Mouse (Mus musculus) retina, embryonic 14.5 days (tissue): ENCODE data around the gene Borcs8.

Source experiments
- DNase-seq: peaks from one replicate; pipeline ENCODE4 v3.0.0-alpha.2; 2015; ENCODE audit warnings: low spot score

The Borcs8 gene

DNA sequence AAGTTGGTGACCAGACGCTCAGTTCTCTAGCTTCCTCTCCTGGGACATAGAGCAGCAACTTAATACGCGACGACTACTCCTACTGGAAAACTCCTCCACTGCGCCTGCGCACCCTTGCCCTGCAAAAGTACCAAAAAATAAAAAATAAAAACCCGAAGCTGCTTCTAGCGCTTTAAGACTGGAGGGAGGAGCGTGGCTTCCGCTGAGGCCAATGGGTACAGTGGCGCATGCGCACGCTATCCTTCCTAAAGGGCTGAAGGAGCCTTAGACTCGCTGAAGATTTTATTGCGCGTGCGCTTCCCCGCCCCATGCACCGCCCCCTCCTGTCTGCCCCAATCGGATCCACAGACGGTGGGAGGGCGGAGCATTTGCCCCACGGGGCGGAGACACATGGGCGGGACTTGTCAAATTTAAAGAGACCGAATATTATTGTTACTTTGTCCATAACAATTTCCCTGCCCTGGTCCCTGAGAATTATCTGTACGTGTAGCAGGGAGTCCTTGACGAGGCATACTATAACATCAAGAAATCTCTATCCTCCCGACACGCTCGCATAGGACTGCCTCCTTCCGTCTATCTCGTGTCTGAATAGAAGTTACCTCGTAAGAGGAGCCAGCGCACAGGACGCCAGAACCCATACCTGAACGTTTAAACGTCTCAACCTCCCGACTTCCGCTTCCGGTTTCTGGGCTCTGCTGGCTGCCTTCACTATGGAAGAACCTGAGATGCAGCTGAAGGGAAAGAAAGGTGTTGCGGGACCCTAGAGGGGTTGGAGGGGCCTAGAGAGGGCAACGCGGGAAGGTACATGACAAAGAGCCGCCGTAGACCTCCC, at the start of gene Borcs8, which contains the start of the genes Rfxank and Mef2b:
Gene Borcs8 (plus strand): TSS at position 474 of the 832 bp plus-strand sequence.
Gene Rfxank (minus strand): TSS at position 129 of the 832 bp plus-strand sequence.
Gene Mef2b (plus strand): TSS at position 686 of the 832 bp plus-strand sequence.
- peak; percentile 100 for DNase-seq

DNA sequence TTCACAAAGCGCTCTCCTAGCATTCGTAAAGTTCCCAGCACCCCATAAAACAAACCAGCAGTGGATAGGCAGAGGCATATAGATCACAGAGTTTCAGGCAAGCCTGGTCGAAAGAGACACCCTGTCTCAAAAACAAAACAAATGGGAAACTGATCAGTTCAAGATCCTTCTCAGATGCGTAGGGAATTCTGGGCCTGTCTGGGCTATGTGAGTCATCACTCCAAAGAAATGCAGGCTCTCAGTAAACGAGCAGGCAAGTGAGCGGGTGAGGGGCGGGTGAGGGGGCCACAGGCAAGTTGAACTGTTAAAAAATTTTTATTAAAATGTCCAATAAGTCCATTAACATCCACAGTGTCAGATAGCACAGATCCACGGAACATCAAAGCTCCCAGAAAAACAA, 46.5 kb upstream of the Borcs8 start:
- no peak for DNase-seq

GRCm38 (mm10) chr8:70099276-70099675, 40.0 kb upstream of the Borcs8 start:
- no peak for DNase-seq

GRCm38 (mm10) chr8:70100241-70100640, 39.1 kb upstream of the Borcs8 start:
- no peak for DNase-seq

GRCm38 (mm10) chr8:70104506-70104905, 34.8 kb upstream of the Borcs8 start:
- DNase-seq: peak; percentile 37

DNA sequence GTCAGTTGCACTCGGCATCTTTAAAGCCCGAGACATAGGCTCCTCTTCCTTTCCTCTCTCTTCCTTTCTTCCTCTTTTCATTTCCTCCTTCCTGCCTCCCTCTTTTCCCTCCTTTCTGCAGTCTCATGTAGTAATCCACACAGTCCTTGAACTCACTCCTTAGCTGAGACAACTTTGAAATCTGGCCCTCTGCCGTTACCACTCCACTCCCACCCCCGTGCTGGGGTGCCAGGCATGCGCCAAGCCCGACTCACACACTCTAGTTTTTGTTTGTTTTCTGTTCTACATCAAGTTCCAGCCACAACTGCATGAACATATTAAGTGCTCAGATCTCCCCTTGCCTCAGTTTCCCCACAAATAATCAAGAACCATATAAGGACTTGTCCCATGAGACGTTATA, 34.4 kb upstream of the Borcs8 start:
- DNase-seq: no peak

DNA sequence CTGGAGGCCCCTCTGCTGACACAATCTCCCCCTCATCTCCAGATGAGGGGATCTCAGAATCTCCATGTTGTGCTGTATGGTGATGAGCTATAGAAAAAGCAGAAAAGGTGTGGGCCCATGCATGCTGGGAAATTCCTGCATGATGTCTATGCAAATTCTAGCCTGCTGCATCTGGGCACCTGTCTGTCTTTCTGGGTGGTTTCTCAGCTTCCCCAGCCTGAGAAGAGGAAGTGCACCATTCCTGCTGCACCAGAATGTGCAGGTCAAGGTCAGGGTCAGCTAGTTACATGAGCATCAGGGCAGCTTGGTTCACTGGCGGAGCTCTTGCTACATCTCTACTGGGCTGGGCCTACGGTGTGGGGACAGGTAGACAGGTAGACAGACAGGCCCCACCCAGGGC, 28.8 kb upstream of the Borcs8 start:
- no peak for DNase-seq

- no peak for DNase-seq
These were observed 28.0 kb upstream of the Borcs8 start for GRCm38 (mm10) chr8:70111192-70111795.

- DNase-seq: peak; percentile 36
These were observed 26.8 kb upstream of the Borcs8 start for GRCm38 (mm10) chr8:70112401-70113016.

DNA sequence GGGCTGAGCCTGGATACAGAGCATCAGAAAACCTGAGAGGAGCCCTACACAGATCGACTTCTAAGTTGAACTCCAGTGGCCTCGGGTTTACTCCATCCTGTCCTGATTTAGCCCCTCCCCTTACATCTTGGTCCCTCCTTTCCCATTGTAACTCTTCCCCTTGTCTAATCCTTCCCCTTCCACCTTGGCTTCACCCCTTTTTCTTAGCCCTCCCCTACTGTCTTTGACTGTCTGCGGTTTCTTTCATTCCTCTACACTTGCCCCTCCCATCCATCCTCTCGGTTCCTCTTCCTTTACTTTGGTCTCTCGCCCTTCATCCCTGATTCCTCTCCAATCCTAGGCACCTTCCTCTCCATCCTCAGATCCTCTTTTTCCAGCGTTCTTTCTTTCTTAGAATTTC, 24.8 kb upstream of the Borcs8 start:
- no peak for DNase-seq

GRCm38 (mm10) chr8:70114892-70115291, 24.4 kb upstream of the Borcs8 start:
- no peak for DNase-seq

DNA sequence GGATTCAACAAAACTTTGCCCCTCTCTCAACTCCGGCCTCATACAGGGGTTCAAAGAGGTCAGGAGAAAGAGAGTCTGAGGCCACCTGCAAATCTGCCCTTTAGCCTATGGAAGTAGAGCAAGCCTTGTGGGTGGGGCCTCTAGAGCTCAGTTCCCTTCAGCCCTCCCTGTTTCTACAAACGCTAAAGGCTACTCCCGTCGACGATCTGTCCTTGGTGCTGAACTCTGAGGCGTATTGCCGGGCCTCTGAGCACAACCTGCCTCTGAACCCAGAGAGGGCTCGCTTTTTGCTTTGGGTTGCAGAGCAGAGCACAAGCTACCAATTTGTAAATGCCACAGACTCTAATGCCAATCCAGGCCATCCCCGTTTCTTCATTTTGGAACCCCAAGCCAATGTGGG, 21.7 kb upstream of the Borcs8 start:
- DNase-seq: peak; percentile 66

DNA sequence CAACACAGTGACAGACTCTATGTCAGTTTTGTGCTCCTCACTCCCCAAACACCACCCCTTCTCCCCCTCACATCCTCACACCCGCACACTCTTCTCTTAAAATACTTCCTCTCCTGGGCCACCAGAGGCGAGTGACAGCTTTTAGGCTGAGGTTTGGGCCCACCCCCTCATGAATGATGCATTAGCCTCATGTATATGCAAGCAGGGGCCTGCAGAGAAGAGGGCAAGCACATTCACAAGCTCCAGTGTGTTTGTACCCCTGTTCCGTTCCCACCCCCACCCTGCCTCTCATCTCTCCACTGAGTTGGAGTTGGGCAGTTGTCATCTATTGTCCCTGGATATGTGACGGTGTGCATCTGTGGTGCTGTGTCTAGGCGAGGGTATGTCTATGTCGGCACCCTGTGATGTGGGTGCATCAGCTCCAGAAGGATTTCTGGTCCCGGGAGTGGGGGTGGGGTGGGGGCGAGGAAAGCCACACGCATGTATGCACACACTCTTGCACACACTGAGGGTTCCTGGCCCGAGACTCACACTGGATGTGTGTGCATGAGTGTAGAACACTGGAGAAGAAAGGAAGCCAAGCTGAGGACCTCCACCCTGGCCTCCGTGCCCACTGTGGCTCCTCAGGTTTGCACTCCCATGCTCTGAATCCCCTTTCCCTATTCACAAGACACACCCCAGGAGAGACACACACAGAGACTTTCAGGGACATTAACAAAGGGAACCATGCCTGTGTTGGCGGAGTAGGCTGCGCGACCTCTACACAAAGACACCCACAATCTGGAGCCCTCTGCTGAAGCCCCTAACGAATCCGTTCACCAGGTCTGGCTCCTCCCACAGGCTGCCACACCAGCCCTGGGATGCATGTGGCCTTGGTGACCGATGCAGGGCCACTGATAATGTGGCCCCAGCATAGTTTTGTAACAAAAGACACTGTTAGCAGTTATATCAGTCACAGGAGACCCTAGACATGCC, 20.3 kb upstream of the Borcs8 start:
- peak; percentile 56 for DNase-seq

DNA sequence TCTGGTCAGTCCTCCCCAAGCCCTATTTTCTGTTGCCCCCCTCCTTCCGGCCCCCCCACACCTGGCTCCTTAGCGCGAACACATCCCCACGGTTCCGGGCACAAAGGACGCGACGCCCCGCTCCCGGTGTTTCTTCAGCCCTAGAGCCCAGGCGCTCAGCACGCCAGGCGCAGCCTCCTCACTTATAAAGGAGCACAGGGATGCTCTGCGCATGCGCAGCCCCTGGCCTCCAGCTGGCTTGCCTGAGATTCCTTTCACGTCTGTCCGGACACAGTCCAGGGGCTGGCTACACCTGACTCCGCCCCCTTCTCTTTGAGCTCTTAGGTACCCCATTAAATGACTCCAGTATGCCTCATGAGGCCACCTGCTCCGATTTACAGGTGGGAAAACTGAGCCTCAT, 18.6 kb upstream of the Borcs8 start, which contains the start of gene Ncan:
Gene Ncan (minus strand): TSS at position 207 of the 400 bp plus-strand sequence.
- peak; percentile 92 for DNase-seq

DNA sequence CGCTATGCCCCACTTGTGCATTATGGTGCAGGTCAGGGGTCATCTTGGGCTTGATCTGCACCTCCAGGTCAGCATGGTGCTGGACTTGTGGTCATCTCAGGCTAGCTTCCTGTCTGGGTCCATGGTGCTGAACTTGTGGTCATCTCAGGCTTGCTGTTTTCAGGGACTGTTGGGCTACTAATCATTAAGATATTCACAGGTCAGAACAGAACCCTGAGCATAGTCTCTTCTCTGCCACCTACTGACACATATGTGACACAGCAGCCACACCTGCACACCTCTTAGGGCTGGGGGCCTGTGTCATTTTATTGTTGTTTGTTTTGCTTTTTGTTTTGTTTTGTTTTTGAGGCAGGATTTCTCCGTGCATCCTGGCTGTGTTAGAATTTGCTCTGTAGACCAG, 16.4 kb upstream of the Borcs8 start:
- peak; percentile 43 for DNase-seq

- no peak for DNase-seq
These were observed 14.3 kb upstream of the Borcs8 start for GRCm38 (mm10) chr8:70124992-70125391.

DNA sequence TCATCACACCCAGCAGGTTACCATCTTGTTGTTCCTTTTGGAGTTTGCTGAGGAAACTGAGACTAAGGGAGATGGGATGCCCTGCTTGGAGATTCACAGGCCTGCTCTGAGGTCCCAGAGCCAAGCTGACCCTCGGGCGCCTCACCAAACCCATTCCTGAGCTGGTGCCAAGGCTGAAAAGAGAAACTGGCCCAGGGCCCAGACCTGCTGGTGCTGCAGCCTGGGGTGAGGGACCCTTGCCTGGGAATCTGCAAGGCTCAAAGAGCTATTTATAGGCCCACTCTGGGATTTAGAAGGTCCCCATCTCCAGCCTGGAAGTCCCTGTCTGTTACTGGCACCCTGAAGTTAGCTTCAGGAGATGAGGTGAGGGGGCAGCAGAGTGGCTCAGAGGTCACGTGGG, 10.9 kb upstream of the Borcs8 start:
- DNase-seq: no peak

- DNase-seq: no peak
These were observed 9.9 kb upstream of the Borcs8 start for GRCm38 (mm10) chr8:70129309-70129952.

- DNase-seq: no peak
These were observed 9.2 kb upstream of the Borcs8 start for GRCm38 (mm10) chr8:70130066-70130465.

DNA sequence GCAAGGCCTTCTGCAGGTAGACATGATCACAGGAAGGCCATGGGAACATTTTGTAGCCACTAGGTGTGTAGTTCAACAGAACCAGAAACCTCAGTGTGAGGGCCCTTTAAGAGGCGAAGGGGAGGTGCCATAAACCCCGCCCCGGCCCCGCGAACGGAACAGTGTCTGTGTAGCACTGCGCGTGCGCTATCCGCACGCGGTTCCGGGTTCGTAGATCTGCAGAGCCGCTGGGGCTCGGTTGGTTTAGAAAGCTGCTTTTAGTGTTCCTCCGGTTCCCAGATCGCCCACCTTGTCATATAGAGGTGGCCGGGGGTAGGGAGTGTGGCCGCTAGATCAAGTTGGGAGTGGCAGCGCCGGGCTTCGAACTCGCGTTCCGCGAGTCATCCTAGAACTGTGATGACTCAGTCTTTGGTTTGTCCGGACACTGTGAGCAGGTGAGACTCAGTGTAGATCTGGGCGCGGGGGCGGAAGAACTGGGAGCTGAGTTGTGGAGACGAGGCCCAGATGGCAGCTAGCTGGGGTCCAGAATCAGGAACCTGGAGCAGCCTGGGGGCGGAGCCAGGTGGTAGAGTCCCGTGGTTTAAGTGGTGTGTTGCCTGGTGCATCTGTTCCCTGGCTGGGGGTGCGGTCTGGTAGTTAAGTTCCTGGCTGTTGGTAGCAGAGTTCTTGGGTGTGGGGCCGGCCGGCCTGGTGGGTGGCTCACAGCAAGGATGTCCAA, 8.0 kb upstream of the Borcs8 start, which contains the start of gene Nr2c2ap:
Gene Nr2c2ap (plus strand): TSS at position 168 of the 718 bp plus-strand sequence.
- DNase-seq: peak; percentile 91
